Mouse (Mus musculus) heart, adult 18-20 months (tissue): Measurements from ENCODE around the gene Aco1. TPM values are rescaled to one million over a fixed set of nuclear protein-coding genes. Genes with fewer than 3 reads are reported as not detected.

Experiments
- total RNA-seq, 2 experiments: library from RNA; stranded (reverse); gene quantifications; 2 replicates each; pipeline ENCODE4 v1.2.3; 2021

Aco1 gene
- total RNA-seq, 2 experiments from 2014 or later: 28.6 to 34.8 TPM

Other genes with a start within 250 kb of the Aco1 start
- gene Ddx58, start 96.7 kb downstream of the Aco1 start, total RNA-seq: 1 to 10 TPM; 7.6 to 8.5 TPM
- gene Smim27, start 126.5 kb downstream of the Aco1 start, total RNA-seq: 10 to 100 TPM; 38.5 to 43.6 TPM
- gene Topors, start 126.8 kb downstream of the Aco1 start, total RNA-seq: 10 to 100 TPM in 1 of 2 experiments, 1 to 10 TPM in 1; 9.6 to 10.0 TPM
- gene Ndufb6, start 136.3 kb downstream of the Aco1 start, total RNA-seq: 100 to 1,000 TPM; 498 to 550 TPM